Mouse (Mus musculus): ENCODE measurements around the gene Notch3. TPM values are rescaled to one million over a fixed set of nuclear protein-coding genes. Genes with fewer than 3 reads are reported as not detected.

Gene Notch3
- total RNA-seq, 1 experiment, result 37.4 TPM

- Histone ChIP-seq H3K36me3 (ENCODE audit: control insufficient read depth, insufficient read depth, low read length, poor library complexity, severe bottlenecking) (no peaks in the 10 kb centered on the region), H3K9me3 (ENCODE audit: control insufficient read depth, insufficient read depth, low read depth, low read length) (no peaks in the 10 kb centered on the region), H3K4me1 (ENCODE audit: control insufficient read depth in 2 of 2, insufficient read depth in 2 of 2, low read length in 2 of 2, poor library complexity in 1 of 2) (peaks cover 1 to 2% of the 10 kb centered on the region in 2 experiments; a peak in 1 of 4 replicates), H3K4me3 (ENCODE audit: insufficient read depth in 1 of 2, low read depth in 1 of 2, low read length in 2 of 2, poor library complexity in 1 of 2, severe bottlenecking in 1 of 2) (no peak overlapping the region), H3K9ac (ENCODE audit: insufficient read depth, low read depth, low read length, poor library complexity, severe bottlenecking) (no peak overlapping the region), H3K27ac (ENCODE audit: insufficient read depth, low read depth, low read length, poor library complexity, severe bottlenecking) (no peak overlapping the region)
- in situ Hi-C loops (cut with MboI; ENCODE audit: low sequenced_read_pairs in 2 of 2, unreplicated experiment in 2 of 2), result no loop called here
- no peak for DNase-seq (ENCODE audit: low read depth, low spot score)
- TF ChIP-seq ZNF384 (IDR thresholded peaks at IDR 0.05; ENCODE audit: low read depth, low read length) (no peak), ZC3H11A (IDR thresholded peaks at IDR 0.05; ENCODE audit: borderline replicate concordance, low read depth, low read length) (no peak), MAFK (IDR thresholded peaks at IDR 0.05; ENCODE audit: insufficient read depth, low read depth, low read length) (no peak), HCFC1 (IDR thresholded peaks at IDR 0.05; ENCODE audit: borderline replicate concordance, insufficient read depth, low read length) (no peak), CHD2 (IDR thresholded peaks at IDR 0.05; ENCODE audit: low read depth, low read length) (no peak)
Observed at GRCm38 (mm10) chr17:32176919-32177318, 10.3 kb upstream of the Notch3 start.

GRCm38 (mm10) chr17:32173166-32173565 is 6.5 kb upstream of the Notch3 start:
- H3K4me1 ChIP-seq (ENCODE audit: control insufficient read depth in 2 of 2, insufficient read depth in 2 of 2, low read length in 2 of 2, poor library complexity in 1 of 2), result no peaks in the 10 kb centered on the region
- no peak overlapping the region for H3K4me3 ChIP-seq (ENCODE audit: insufficient read depth in 1 of 2, low read depth in 1 of 2, low read length in 2 of 2, poor library complexity in 1 of 2, severe bottlenecking in 1 of 2)
- no peak overlapping the region for H3K27ac ChIP-seq (ENCODE audit: insufficient read depth, low read depth, low read length, poor library complexity, severe bottlenecking)
- H3K9me3 ChIP-seq (ENCODE audit: control insufficient read depth, insufficient read depth, low read depth, low read length), result no peaks in the 10 kb centered on the region
- H3K9ac ChIP-seq (ENCODE audit: insufficient read depth, low read depth, low read length, poor library complexity, severe bottlenecking), result no peak overlapping the region
- in situ Hi-C loops (cut with MboI; ENCODE audit: low sequenced_read_pairs in 2 of 2, unreplicated experiment in 2 of 2), result no loop called here
- TF ChIP-seq ZC3H11A (IDR thresholded peaks at IDR 0.05; ENCODE audit: borderline replicate concordance, low read depth, low read length) (no peak), ZNF384 (IDR thresholded peaks at IDR 0.05; ENCODE audit: low read depth, low read length) (no peak), CHD2 (IDR thresholded peaks at IDR 0.05; ENCODE audit: low read depth, low read length) (no peak), HCFC1 (IDR thresholded peaks at IDR 0.05; ENCODE audit: borderline replicate concordance, insufficient read depth, low read length) (no peak), MAFK (IDR thresholded peaks at IDR 0.05; ENCODE audit: insufficient read depth, low read depth, low read length) (no peak)
- no peaks in the 10 kb centered on the region for H3K36me3 ChIP-seq (ENCODE audit: control insufficient read depth, insufficient read depth, low read length, poor library complexity, severe bottlenecking)
- no peak for DNase-seq (ENCODE audit: low read depth, low spot score)

- Histone ChIP-seq H3K36me3 (ENCODE audit: control insufficient read depth, insufficient read depth, low read length, poor library complexity, severe bottlenecking) (no peaks in the 10 kb centered on the region), H3K9me3 (ENCODE audit: control insufficient read depth, insufficient read depth, low read depth, low read length) (no peaks in the 10 kb centered on the region), H3K27ac (ENCODE audit: insufficient read depth, low read depth, low read length, poor library complexity, severe bottlenecking) (no peak overlapping the region), H3K9ac (ENCODE audit: insufficient read depth, low read depth, low read length, poor library complexity, severe bottlenecking) (no peak overlapping the region), H3K4me3 (ENCODE audit: insufficient read depth in 1 of 2, low read depth in 1 of 2, low read length in 2 of 2, poor library complexity in 1 of 2, severe bottlenecking in 1 of 2) (no peak overlapping the region), H3K4me1 (ENCODE audit: control insufficient read depth in 2 of 2, insufficient read depth in 2 of 2, low read length in 2 of 2, poor library complexity in 1 of 2) (no peaks in the 10 kb centered on the region)
- TF ChIP-seq CHD2 (IDR thresholded peaks at IDR 0.05; ENCODE audit: low read depth, low read length) (no peak), ZNF384 (IDR thresholded peaks at IDR 0.05; ENCODE audit: low read depth, low read length) (no peak), MAFK (IDR thresholded peaks at IDR 0.05; ENCODE audit: insufficient read depth, low read depth, low read length) (no peak), ZC3H11A (IDR thresholded peaks at IDR 0.05; ENCODE audit: borderline replicate concordance, low read depth, low read length) (no peak), HCFC1 (IDR thresholded peaks at IDR 0.05; ENCODE audit: borderline replicate concordance, insufficient read depth, low read length) (no peak)
- in situ Hi-C loops (cut with MboI; ENCODE audit: low sequenced_read_pairs in 2 of 2, unreplicated experiment in 2 of 2), result no loop called here
- no peak for DNase-seq (ENCODE audit: low read depth, low spot score)
Observed at GRCm38 (mm10) chr17:32172485-32172884, 5.8 kb upstream of the Notch3 start.

GRCm38 (mm10) chr17:32169518-32170225 is 3.0 kb upstream of the Notch3 start:
- no peaks in the 10 kb centered on the region for H3K9me3 ChIP-seq (ENCODE audit: control insufficient read depth, insufficient read depth, low read depth, low read length)
- peak; percentile 98 for TF ChIP-seq MAFK (IDR thresholded peaks at IDR 0.05; ENCODE audit: insufficient read depth, low read depth, low read length)
- no peak for TF ChIP-seq HCFC1 (IDR thresholded peaks at IDR 0.05; ENCODE audit: borderline replicate concordance, insufficient read depth, low read length)
- TF ChIP-seq ZC3H11A (IDR thresholded peaks at IDR 0.05; ENCODE audit: borderline replicate concordance, low read depth, low read length), result no peak
- TF ChIP-seq CHD2 (IDR thresholded peaks at IDR 0.05; ENCODE audit: low read depth, low read length), result no peak
- H3K4me1 ChIP-seq (ENCODE audit: control insufficient read depth in 2 of 2, insufficient read depth in 2 of 2, low read length in 2 of 2, poor library complexity in 1 of 2), result peaks cover 9 to 12% of the 10 kb centered on the region in 2 experiments
- no peak overlapping the region for H3K27ac ChIP-seq (ENCODE audit: insufficient read depth, low read depth, low read length, poor library complexity, severe bottlenecking)
- in situ Hi-C loops (cut with MboI; ENCODE audit: low sequenced_read_pairs in 2 of 2, unreplicated experiment in 2 of 2), result no loop called here
- H3K36me3 ChIP-seq (ENCODE audit: control insufficient read depth, insufficient read depth, low read length, poor library complexity, severe bottlenecking), result no peaks in the 10 kb centered on the region
- no peak for DNase-seq (ENCODE audit: low read depth, low spot score)
- no peak overlapping the region for H3K4me3 ChIP-seq (ENCODE audit: insufficient read depth in 1 of 2, low read depth in 1 of 2, low read length in 2 of 2, poor library complexity in 1 of 2, severe bottlenecking in 1 of 2)
- no peak overlapping the region for H3K9ac ChIP-seq (ENCODE audit: insufficient read depth, low read depth, low read length, poor library complexity, severe bottlenecking)

Data from ES-E14 (cell line).